Mouse (Mus musculus) brain, embryonic 14.5 days (tissue): ENCODE results near the gene Tgfb1. TPM values are rescaled to one million over a fixed set of nuclear protein-coding genes. Genes with fewer than 3 reads are reported as not detected.

Source experiments
- DNase-seq: peaks from one replicate; pipeline ENCODE4 v3.0.0-alpha.2; 2011; ENCODE audit warnings: low read depth
- CTCF ChIP-seq: fragments of 200-500 bp; IDR thresholded peaks from 2 replicates; pipeline ENCODE4 v1.5.1; 2012; ENCODE audit warnings: inconsistent platforms, mild to moderate bottlenecking, moderate library complexity, borderline replicate concordance; ENCODE audit not compliant: insufficient read depth, insufficient read length; ENCODE audit errors: extremely low read depth
- POLR2A ChIP-seq: fragments of 200-500 bp; IDR thresholded peaks from 2 replicates; pipeline ENCODE4 v1.6.1; 2012; ENCODE audit warnings: mild to moderate bottlenecking, inconsistent platforms, borderline replicate concordance; ENCODE audit not compliant: poor library complexity, insufficient read depth, insufficient read length, severe bottlenecking; ENCODE audit errors: extremely low read depth
- polyA plus RNA-seq: library from polyadenylated mRNA; depleted of rRNA; stranded (reverse); fragments of >200 nt; gene quantifications from 2 replicates; pipeline ENCODE4 v1.2.3, GENCODE M21; 2012

Gene Tgfb1
- polyA plus RNA-seq, 1 experiment: 7.9 TPM

DNA sequence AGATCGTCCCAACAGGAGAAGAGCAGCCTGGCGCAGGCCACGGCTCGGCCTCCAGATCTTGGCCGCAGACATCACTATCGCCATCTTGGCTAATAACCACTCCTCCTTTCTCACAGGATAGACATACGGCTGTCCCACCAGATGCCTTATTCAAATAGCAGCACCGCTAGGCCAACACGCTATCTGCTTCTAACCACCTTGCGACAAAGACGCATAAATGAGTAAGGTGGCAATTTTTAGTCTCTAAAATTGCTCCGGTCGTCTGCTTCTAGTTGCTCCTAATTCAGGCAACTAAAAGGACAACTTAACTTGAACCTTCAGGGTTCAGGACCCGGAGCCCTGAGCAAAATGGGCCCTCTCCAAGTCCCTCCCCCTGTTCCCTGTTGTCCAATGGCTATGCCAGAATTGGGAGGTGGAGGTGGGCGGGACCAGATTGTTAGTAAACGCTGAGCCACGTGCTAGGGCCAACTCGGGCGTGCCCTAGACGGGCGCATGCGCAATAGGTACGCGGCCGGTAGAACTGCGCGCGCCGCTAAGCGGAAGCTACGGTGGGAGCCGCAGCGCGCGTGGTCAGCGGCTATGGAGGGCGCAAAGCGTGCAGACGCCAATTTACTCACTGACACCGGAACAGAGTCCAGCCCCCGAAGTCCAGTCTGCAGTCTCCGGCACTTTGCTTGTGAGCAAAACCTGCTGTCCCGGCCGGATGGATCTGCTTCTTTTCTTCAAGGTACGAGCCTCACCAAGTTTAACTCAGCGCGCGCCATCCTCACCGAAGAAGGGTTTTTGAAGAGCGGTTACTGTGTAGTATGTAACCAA is 27.9 kb upstream of the Tgfb1 start, which contains the start of the genes Bckdha and Exosc5:
Gene Bckdha, minus strand, starts transcription at position 325 of the 816 bp plus-strand sequence.
Gene Exosc5, plus strand, starts transcription at position 508 of the 816 bp plus-strand sequence.
- peak; percentile 59; the same call in 1 of the 2 replicates for TF ChIP-seq POLR2A
- TF ChIP-seq CTCF: no peak
- DNase-seq: peak; percentile 100

DNA sequence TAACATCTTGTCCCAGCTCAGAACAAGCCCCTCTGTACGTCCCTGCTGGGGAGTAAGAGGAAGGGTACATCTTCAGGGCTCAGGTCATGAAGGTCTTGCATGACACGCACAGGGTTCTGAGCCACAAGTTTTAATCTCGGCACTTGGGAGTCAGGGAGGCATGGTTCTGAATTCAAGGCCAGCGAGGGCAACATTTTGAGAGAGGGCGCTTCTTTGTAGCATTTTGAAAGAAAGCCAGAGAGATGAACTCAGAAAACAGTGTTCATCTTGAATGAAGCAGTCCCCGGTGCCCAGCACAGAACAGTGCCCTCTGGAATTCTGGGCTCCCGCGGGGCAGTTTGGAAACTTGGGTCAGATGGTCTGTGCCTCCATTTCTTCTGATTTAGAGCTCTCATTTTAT is 20.4 kb upstream of the Tgfb1 start:
- DNase-seq: no peak
- TF ChIP-seq CTCF (no peak), POLR2A (no peak)

DNA sequence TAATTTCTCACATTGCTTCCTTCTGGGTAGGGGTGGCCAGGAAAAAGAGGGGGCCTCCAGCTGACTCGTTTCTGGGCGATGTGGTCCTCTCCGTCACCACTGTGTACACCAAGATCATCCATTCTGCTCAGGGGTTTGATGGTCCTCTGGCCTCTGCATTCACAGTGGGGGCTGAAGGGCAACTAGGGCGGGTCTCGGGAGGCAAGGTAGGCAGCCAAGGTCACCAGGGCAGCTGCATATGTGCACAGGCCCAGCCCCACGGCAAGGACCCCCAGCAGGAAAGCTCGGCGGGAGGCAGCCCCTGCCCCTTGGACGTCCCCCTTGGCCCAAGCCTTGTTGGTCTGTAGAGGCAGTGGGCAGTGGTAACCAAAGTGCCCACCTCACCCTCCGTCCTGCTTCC is 17.6 kb upstream of the Tgfb1 start:
- TF ChIP-seq POLR2A (no peak), CTCF (no peak)
- DNase-seq: no peak

DNA sequence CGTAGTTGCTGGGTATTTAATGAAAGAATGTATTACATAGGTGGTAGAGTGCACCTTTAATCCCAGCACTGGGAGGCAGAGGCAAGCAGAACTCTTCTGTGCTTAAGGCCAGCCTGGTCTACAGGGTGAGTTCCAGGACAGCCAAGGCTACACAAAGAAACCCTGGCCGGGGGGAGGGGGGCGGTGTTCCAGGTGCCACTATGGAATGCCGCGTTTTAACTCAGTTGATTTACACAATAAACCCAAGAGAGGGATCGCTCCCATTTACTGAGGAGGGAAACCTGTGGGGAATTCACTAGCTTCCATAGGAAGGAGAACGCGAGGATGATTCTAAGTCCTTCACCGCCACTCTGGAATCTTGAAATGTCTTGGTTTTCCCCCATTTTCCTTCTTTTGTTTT is 17.2 kb upstream of the Tgfb1 start:
- no peak for TF ChIP-seq POLR2A
- no peak for TF ChIP-seq CTCF
- no peak for DNase-seq

DNA sequence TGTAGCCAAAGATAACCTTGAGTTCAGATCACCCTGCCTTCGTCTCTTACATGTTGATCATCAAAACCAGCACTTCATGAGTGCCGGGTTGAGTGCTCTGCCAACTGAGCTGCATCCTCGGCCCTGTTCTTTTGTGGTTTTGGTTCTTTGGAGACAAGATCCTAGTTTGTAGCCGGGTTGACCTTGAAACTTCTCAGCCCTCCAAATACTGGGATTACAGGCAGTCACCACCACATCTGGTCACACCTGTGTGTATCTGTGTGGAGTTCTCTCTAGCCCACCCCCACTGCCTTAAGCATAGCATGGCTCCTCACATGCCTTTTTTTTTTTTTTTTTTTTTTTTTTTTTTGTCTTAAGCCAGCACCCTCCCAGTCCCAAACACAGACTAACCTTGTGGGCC is 16.7 kb upstream of the Tgfb1 start:
- no peak for TF ChIP-seq POLR2A
- no peak for TF ChIP-seq CTCF

DNA sequence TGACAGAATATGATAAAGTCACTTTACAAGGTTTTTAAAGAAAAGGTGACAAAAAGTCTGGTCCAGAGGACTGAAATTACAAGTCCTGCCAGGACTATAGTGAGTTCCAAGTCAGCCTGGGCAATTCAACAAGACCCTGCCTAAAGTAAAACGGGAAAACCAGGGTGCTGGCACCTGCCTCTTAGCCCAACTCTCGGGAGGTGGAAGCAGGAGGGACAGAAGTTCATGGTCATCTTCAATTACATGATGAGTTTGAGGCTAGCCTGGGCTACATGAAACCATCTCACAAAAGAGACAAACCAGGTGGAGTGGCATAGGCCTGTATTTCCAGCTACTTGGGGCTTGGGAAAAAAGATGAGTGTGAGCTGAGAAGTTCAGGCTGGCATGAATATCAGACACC is 15.1 kb upstream of the Tgfb1 start:
- TF ChIP-seq CTCF (no peak), POLR2A (no peak)
- no peak for DNase-seq

More for the DNA sequence above, 16.7 kb upstream of the Tgfb1 start:
- no peak for DNase-seq

DNA sequence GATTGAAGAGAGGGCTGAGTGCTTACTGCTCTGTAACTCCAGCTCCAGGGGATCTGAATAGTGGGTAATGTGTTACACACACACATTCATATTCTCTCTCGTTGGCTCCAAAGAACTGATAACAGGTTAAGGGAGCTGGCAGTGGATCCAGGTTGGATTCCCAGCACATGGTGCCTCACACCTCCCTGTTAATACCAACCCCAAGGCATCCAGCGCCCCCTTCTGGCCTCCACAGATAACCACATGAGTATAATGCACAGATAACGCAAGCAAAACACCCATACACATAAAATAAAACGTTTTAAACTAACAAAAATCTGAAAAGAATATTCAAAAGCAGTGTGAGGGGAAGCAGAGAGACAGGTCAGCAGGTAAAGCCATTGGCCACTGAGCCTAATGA is 14.4 kb upstream of the Tgfb1 start:
- TF ChIP-seq POLR2A (no peak), CTCF (peak; percentile 13; the same call in 1 of the 2 replicates)
- DNase-seq: no peak

DNA sequence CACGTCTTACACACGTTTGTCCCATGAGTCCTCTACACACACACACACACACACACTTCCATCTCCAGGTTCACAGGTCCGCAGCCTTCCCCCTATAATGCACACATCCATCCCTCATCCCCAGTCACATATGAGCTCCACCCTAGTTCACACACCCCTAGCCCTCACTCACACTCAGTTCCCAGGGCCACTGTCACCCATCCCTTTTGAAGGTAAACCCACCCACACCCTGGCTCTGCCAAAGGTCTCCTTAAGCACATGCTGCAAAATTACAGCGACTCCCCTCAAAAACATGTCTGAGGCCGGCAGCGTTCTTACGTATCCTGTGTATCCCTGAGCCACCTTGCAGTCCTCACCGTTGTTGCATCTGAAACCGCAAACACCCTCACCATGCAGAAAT is 12.5 kb upstream of the Tgfb1 start:
- no peak for DNase-seq

DNA sequence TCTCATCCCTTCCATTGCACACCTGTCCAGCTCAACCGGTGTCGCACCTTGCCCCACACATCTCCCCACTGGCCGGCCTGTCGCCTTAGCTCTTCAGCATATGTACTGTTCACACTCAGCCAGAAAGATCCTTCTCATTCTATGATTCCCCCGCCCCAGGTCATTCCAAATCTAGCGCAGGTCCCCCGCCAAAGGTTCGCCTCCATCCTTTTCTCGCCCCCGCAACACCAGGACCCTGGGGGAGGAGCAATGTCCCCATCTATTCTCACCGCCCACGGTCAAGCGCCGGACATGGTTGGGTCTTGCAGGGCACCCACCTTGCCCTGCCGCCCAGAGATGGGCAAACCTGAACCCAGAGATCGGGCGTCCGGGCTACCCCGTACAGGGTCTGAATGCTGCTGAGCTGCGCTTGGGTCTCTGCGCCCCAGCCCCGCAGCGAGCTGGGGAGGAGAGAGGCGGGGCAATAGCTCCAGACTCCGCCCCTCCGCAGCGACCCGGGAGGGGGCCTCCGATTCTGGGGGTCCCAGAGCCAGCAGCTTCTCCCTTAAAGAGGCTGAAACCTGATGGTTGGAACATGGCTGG is 12.0 kb upstream of the Tgfb1 start, which contains the start of gene Tmem91:
Gene Tmem91, minus strand, starts transcription at position 448 of the 582 bp plus-strand sequence.
- DNase-seq: no peak
- TF ChIP-seq POLR2A (no peak), CTCF (no peak)

More for the DNA sequence above, 12.5 kb upstream of the Tgfb1 start:
- no peak for TF ChIP-seq POLR2A
- no peak for TF ChIP-seq CTCF

DNA sequence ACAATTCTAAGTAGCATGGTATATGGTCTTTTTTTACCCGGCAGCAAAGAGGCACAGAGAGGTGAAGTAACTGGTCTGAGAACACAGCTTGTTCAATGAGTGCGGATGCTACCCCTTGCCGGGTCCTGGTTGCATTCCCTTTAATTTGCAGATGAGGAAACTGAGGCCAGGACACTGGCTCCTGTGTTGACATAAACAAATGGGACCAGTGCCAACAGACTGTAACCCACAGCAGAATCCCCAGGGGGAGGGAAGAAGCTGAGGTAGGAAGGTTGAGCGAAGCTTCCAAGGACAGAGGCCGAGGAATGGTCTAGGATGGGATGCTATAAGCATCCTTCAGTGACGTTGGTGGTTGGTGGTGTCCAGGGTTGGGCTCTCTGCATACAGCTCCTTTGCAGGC is 11.4 kb upstream of the Tgfb1 start:
- TF ChIP-seq CTCF (no peak), POLR2A (no peak)
- no peak for DNase-seq

DNA sequence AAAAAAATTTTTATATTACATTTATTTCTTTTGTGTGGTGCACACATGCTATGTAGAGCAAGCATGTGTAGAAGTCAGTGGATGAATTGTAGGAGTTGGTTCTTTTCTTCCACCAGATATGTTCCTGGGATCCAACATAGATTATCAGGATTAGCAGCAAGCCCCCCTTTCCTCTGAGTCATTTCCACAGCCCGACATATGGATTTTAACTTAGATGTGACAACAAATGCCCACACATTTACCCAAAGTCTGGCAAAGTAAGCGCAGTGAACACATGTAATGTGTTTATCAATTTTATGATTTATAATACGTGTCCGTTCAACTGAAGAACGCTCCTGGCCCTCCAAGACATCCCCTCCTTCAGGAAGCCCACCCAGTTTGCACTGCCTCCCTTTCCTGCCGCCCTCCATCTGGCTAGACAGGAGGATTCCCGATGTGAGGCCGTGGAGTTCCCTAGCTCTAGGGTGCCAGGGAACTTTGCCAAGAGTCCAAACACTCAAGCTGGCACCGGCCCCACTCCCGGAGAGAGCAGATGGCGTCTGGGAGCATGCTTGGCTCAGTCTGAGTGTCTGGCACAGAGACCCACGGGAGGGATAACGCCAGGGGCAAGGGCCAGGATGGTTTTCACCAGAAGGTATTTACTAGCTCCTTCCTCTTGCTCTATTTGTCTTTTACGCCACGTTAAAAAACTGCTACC is 10.6 kb upstream of the Tgfb1 start:
- DNase-seq: peak; percentile 97
- TF ChIP-seq CTCF (no peak), POLR2A (no peak)
